Mouse (Mus musculus): ENCODE results near the gene Fn3krp. TPM values are rescaled to one million over a fixed set of nuclear protein-coding genes. Genes with fewer than 3 reads are reported as not detected.

The Fn3krp gene
- polyA plus RNA-seq (2014; fragmentation: Nextera tagmentation; extraction: Ambion mirVana), result 8.5 and 8.9 TPM in 2 replicates

GRCm38 (mm10) chr11:121420830-121421552 lies at the start of gene Fn3krp:
Gene Fn3krp (plus strand): TSS chr11:121421401.
- no peaks in the 10 kb centered on the region for H3K9me3 ChIP-seq (ENCODE audit: control insufficient read depth, low read length)

GRCm38 (mm10) chr11:121373305-121373704 lies 47.9 kb upstream of the Fn3krp start:
- Histone ChIP-seq H3K4me1 (replicated peaks; ENCODE audit: control insufficient read depth, insufficient read depth, low read length) (no peaks in the 10 kb centered on the region), H3K4me2 (ENCODE audit: low read depth, low read length, severe bottlenecking) (no peak overlapping the region), H3K27me3 (ENCODE audit: control insufficient read depth, insufficient read depth, low read length) (no peaks in the 10 kb centered on the region), H3K9me3 (ENCODE audit: control insufficient read depth, low read length) (no peaks in the 10 kb centered on the region), H3K9ac (ENCODE audit: low read length) (no peak overlapping the region), H3K4me3 (ENCODE audit: low read depth, low read length) (no peak overlapping the region), H3K27ac (ENCODE audit: low read depth, low read length) (no peak overlapping the region), H3K36me3 (ENCODE audit: control insufficient read depth, insufficient read depth, low read length) (no peaks in the 10 kb centered on the region)
- 73% methylated on average over 6 of the region's 6 CpGs for WGBS
- no peak for ATAC-seq (replicated peaks; ENCODE audit: low FRiP score)
- DNase-seq (ENCODE audit: low spot score), result peak; percentile 25

More at GRCm38 (mm10) chr11:121420830-121421552, at the start of gene Fn3krp:
- Histone ChIP-seq H3K4me2 (ENCODE audit: low read depth, low read length, severe bottlenecking) (peak within 1 kb of the TSS; percentile 79), H3K4me1 (replicated peaks; ENCODE audit: control insufficient read depth, insufficient read depth, low read length) (no peaks in the 10 kb centered on the region), H3K36me3 (ENCODE audit: control insufficient read depth, insufficient read depth, low read length) (no peaks in the 10 kb centered on the region), H3K27me3 (ENCODE audit: control insufficient read depth, insufficient read depth, low read length) (no peaks in the 10 kb centered on the region), H3K9ac (ENCODE audit: low read length) (peak within 1 kb of the TSS; percentile 76), H3K4me3 (ENCODE audit: low read depth, low read length) (peak within 1 kb of the TSS; percentile 74), H3K27ac (ENCODE audit: low read depth, low read length) (peak within 1 kb of the TSS; percentile 8; the same call in 1 of the 2 replicates)
- DNase-seq (ENCODE audit: low spot score) (peak; percentile 99), ATAC-seq (replicated peaks; ENCODE audit: low FRiP score) (peak; percentile 100)
- 1% methylated on average over 28 of the region's 28 CpGs for WGBS

- no peaks in the 10 kb centered on the region for H3K36me3 ChIP-seq (ENCODE audit: control insufficient read depth, insufficient read depth, low read length)
- DNase-seq (ENCODE audit: low spot score), result peak; percentile 8
- H3K27me3 ChIP-seq (ENCODE audit: control insufficient read depth, insufficient read depth, low read length), result no peaks in the 10 kb centered on the region
- H3K9ac ChIP-seq (ENCODE audit: low read length), result no peak overlapping the region
- no peaks in the 10 kb centered on the region for H3K4me1 ChIP-seq (replicated peaks; ENCODE audit: control insufficient read depth, insufficient read depth, low read length)
- no peak overlapping the region for H3K4me3 ChIP-seq (ENCODE audit: low read depth, low read length)
- H3K9me3 ChIP-seq (ENCODE audit: control insufficient read depth, low read length), result no peaks in the 10 kb centered on the region
- no peak overlapping the region for H3K27ac ChIP-seq (ENCODE audit: low read depth, low read length)
- H3K4me2 ChIP-seq (ENCODE audit: low read depth, low read length, severe bottlenecking), result no peak overlapping the region
- ATAC-seq (replicated peaks; ENCODE audit: low FRiP score), result no peak
Observed at GRCm38 (mm10) chr11:121378644-121379043, 42.6 kb upstream of the Fn3krp start.

- Histone ChIP-seq H3K9me3 (ENCODE audit: control insufficient read depth, low read length) (no peaks in the 10 kb centered on the region), H3K27me3 (ENCODE audit: control insufficient read depth, insufficient read depth, low read length) (no peaks in the 10 kb centered on the region), H3K4me3 (ENCODE audit: low read depth, low read length) (no peak overlapping the region), H3K27ac (ENCODE audit: low read depth, low read length) (no peak overlapping the region), H3K4me1 (replicated peaks; ENCODE audit: control insufficient read depth, insufficient read depth, low read length) (no peaks in the 10 kb centered on the region), H3K4me2 (ENCODE audit: low read depth, low read length, severe bottlenecking) (no peak overlapping the region), H3K36me3 (ENCODE audit: control insufficient read depth, insufficient read depth, low read length) (no peaks in the 10 kb centered on the region), H3K9ac (ENCODE audit: low read length) (no peak overlapping the region)
- ATAC-seq (replicated peaks; ENCODE audit: low FRiP score) (no peak), DNase-seq (ENCODE audit: low spot score) (peak; percentile 10)
- 57% methylated on average over 6 of the region's 6 CpGs for WGBS
Observed at GRCm38 (mm10) chr11:121380294-121380693, 40.9 kb upstream of the Fn3krp start.

- no peaks in the 10 kb centered on the region for H3K36me3 ChIP-seq (ENCODE audit: control insufficient read depth, insufficient read depth, low read length)
- DNase-seq (ENCODE audit: low spot score) (peak; percentile 95), ATAC-seq (replicated peaks; ENCODE audit: low FRiP score) (peak; percentile 99)
- H3K4me2 ChIP-seq (ENCODE audit: low read depth, low read length, severe bottlenecking), result peak within 1 kb of the TSS; percentile 98
- H3K27ac ChIP-seq (ENCODE audit: low read depth, low read length), result no peak within 1 kb of the TSS
- no peaks in the 10 kb centered on the region for H3K9me3 ChIP-seq (ENCODE audit: control insufficient read depth, low read length)
- 1% methylated on average over 61 of the region's 61 CpGs for WGBS
- H3K4me3 ChIP-seq (ENCODE audit: low read depth, low read length), result peak within 1 kb of the TSS; percentile 59
- peak within 1 kb of the TSS; percentile 51 for H3K9ac ChIP-seq (ENCODE audit: low read length)
- no peaks in the 10 kb centered on the region for H3K4me1 ChIP-seq (replicated peaks; ENCODE audit: control insufficient read depth, insufficient read depth, low read length)
- peaks cover 6% of the 10 kb centered on the region for H3K27me3 ChIP-seq (ENCODE audit: control insufficient read depth, insufficient read depth, low read length)
Observed at GRCm38 (mm10) chr11:121387750-121388553, 33.2 kb upstream of the Fn3krp start, which contains the start of gene Rab40b. Gene Rab40b (minus strand): TSS chr11:121388251.

- DNase-seq (ENCODE audit: low spot score) (no peak), ATAC-seq (replicated peaks; ENCODE audit: low FRiP score) (peak; percentile 59)
- H3K4me1 ChIP-seq (replicated peaks; ENCODE audit: control insufficient read depth, insufficient read depth, low read length), result no peaks in the 10 kb centered on the region
- H3K9me3 ChIP-seq (ENCODE audit: control insufficient read depth, low read length), result no peaks in the 10 kb centered on the region
- 8% methylated on average over 6 of the region's 6 CpGs for WGBS
- H3K9ac ChIP-seq (ENCODE audit: low read length), result no peak overlapping the region
- H3K4me3 ChIP-seq (ENCODE audit: low read depth, low read length), result peak overlapping the region; percentile 59; the same call in 1 of the 2 replicates
- no peaks in the 10 kb centered on the region for H3K36me3 ChIP-seq (ENCODE audit: control insufficient read depth, insufficient read depth, low read length)
- peak overlapping the region; percentile 98; the same call in 1 of the 2 replicates for H3K4me2 ChIP-seq (ENCODE audit: low read depth, low read length, severe bottlenecking)
- no peak overlapping the region for H3K27ac ChIP-seq (ENCODE audit: low read depth, low read length)
- peaks cover 6% of the 10 kb centered on the region for H3K27me3 ChIP-seq (ENCODE audit: control insufficient read depth, insufficient read depth, low read length)
Observed at GRCm38 (mm10) chr11:121388554-121388945, 32.7 kb upstream of the Fn3krp start.

GRCm38 (mm10) chr11:121390793-121391192 lies 30.4 kb upstream of the Fn3krp start:
- Histone ChIP-seq H3K9me3 (ENCODE audit: control insufficient read depth, low read length) (no peaks in the 10 kb centered on the region), H3K9ac (ENCODE audit: low read length) (no peak overlapping the region), H3K4me2 (ENCODE audit: low read depth, low read length, severe bottlenecking) (no peak overlapping the region), H3K4me1 (replicated peaks; ENCODE audit: control insufficient read depth, insufficient read depth, low read length) (no peaks in the 10 kb centered on the region), H3K27me3 (ENCODE audit: control insufficient read depth, insufficient read depth, low read length) (peaks cover 6% of the 10 kb centered on the region), H3K27ac (ENCODE audit: low read depth, low read length) (no peak overlapping the region), H3K4me3 (ENCODE audit: low read depth, low read length) (no peak overlapping the region), H3K36me3 (ENCODE audit: control insufficient read depth, insufficient read depth, low read length) (no peaks in the 10 kb centered on the region)
- no peak for ATAC-seq (replicated peaks; ENCODE audit: low FRiP score)
- DNase-seq (ENCODE audit: low spot score), result no peak
- whole genome bisulfite sequencing, result 68% methylated on average over 3 of the region's 3 CpGs

GRCm38 (mm10) chr11:121392405-121392804 lies 28.8 kb upstream of the Fn3krp start:
- WGBS, result 87% methylated on average over 3 of the region's 3 CpGs
- DNase-seq (ENCODE audit: low spot score), result no peak
- Histone ChIP-seq H3K9ac (ENCODE audit: low read length) (no peak overlapping the region), H3K4me3 (ENCODE audit: low read depth, low read length) (no peak overlapping the region), H3K9me3 (ENCODE audit: control insufficient read depth, low read length) (no peaks in the 10 kb centered on the region), H3K36me3 (ENCODE audit: control insufficient read depth, insufficient read depth, low read length) (no peaks in the 10 kb centered on the region), H3K4me2 (ENCODE audit: low read depth, low read length, severe bottlenecking) (no peak overlapping the region), H3K4me1 (replicated peaks; ENCODE audit: control insufficient read depth, insufficient read depth, low read length) (no peaks in the 10 kb centered on the region), H3K27ac (ENCODE audit: low read depth, low read length) (no peak overlapping the region), H3K27me3 (ENCODE audit: control insufficient read depth, insufficient read depth, low read length) (no peaks in the 10 kb centered on the region)
- ATAC-seq (replicated peaks; ENCODE audit: low FRiP score), result no peak

All from forebrain, embryonic 11.5 days (tissue).